Mouse (Mus musculus) hindbrain, postnatal 0 days (tissue): ENCODE measurements around the gene Relch. TPM values are rescaled to one million over a fixed set of nuclear protein-coding genes. Genes with fewer than 3 reads are reported as not detected.

ENCODE experiments used
- ATAC-seq: fragments of 200-750 bp; cut with Nextera tagmentation; 2 replicates; pipeline ENCODE4 v1.8.0; 2017; ENCODE audit warnings: mild to moderate bottlenecking, moderate TSS enrichment, moderate library complexity
- DNase-seq: peaks from one replicate; pipeline ENCODE4 v3.0.0-alpha.2; 2015; ENCODE audit warnings: low spot score
- H3K27ac ChIP-seq: fragments of 300-500 bp; sonication (generic); 2 replicates; pipeline ENCODE4 v1.5.1; 2014; ENCODE audit warnings: mild to moderate bottlenecking
- H3K27me3 ChIP-seq: fragments of 300-500 bp; sonication (generic); 2 replicates; pipeline ENCODE4 v1.6.1; 2014; ENCODE audit warnings: low read length, mixed read lengths; ENCODE audit not compliant: insufficient read depth
- H3K36me3 ChIP-seq: fragments of 300-500 bp; sonication (generic); 2 replicates; pipeline ENCODE4 v1.6.1; 2014; ENCODE audit warnings: low read length, mixed read lengths; ENCODE audit not compliant: insufficient read depth
- H3K4me1 ChIP-seq: fragments of 300-500 bp; sonication (generic); 2 replicates; pipeline ENCODE4 v1.6.1; 2014; ENCODE audit warnings: antibody characterized with exemption, low read length, mixed read lengths; ENCODE audit not compliant: insufficient read depth
- H3K4me2 ChIP-seq: fragments of 300-500 bp; sonication (generic); 2 replicates; pipeline ENCODE4 v1.6.1; 2014; ENCODE audit warnings: low read depth, mild to moderate bottlenecking, low read length, moderate library complexity, mixed read lengths
- H3K4me3 ChIP-seq: fragments of 300-500 bp; sonication (generic); 2 replicates; pipeline ENCODE4 v1.5.1; 2014; ENCODE audit warnings: low read length
- H3K9ac ChIP-seq: fragments of 300-500 bp; sonication (generic); replicated peaks from 2 replicates; pipeline ENCODE4 v1.6.1; 2014; ENCODE audit warnings: mild to moderate bottlenecking, low read length, moderate library complexity, mixed read lengths
- H3K9me3 ChIP-seq: fragments of 300-500 bp; sonication (generic); 2 replicates; pipeline ENCODE4 v1.6.1; 2016; ENCODE audit warnings: low read length, mixed read lengths
- CTCF ChIP-seq: IDR thresholded peaks from 2 replicates; pipeline ENCODE4 v1.5.1; 2016; ENCODE audit warnings: antibody characterized with exemption, control low read depth, low read depth
- whole genome bisulfite sequencing: fragments of 180-500 bp; shearing (Covaris S2); extraction: QIAGEN DNeasy Blood & Tissue Kit; methylation state at CpG from one replicate; pipeline ENCODE4 v1.1.7; 2014; 5-methylcytosine and 5-hydroxymethylcytosine counted together
- polyA plus RNA-seq: library from polyadenylated mRNA; unstranded; fragments of >200 nt; fragmentation: Nextera tagmentation; extraction: Ambion mirVana; gene quantifications from 2 replicates; pipeline ENCODE4 v1.2.1, GENCODE M21; 2015
- total RNA-seq: library from RNA; depleted of rRNA; stranded (reverse); fragments of >200 nt; gene quantifications from 2 replicates; pipeline ENCODE4 v1.2.3, GENCODE M21; 2014; rRNA removed

Gene Relch
- total and polyA plus RNA-seq, 2 experiments from 2014 or later = 47.8 to 82.8 TPM

GRCm38 (mm10) chr1:105790103-105790502 lies 126.4 kb downstream of the Relch start:
- DNase-seq (no peak), ATAC-seq (no peak)
- TF ChIP-seq CTCF = no peak
- 92% methylated on average over 3 of the region's 3 CpGs for WGBS
- Histone ChIP-seq H3K9ac (no peak overlapping the region), H3K36me3 (no peaks in the 10 kb centered on the region), H3K27me3 (no peaks in the 10 kb centered on the region), H3K4me3 (no peak overlapping the region), H3K9me3 (no peaks in the 10 kb centered on the region), H3K4me1 (no peaks in the 10 kb centered on the region), H3K27ac (no peak overlapping the region), H3K4me2 (no peak overlapping the region)

GRCm38 (mm10) chr1:105794670-105795069 lies 131.0 kb downstream of the Relch start:
- no peak overlapping the region for H3K4me3 ChIP-seq
- H3K4me1 ChIP-seq = no peaks in the 10 kb centered on the region
- ATAC-seq = no peak
- H3K4me2 ChIP-seq = no peak overlapping the region
- WGBS = 89% methylated on average over 6 of the region's 6 CpGs
- H3K9me3 ChIP-seq = no peaks in the 10 kb centered on the region; the same call in 1 of the 2 replicates
- H3K27ac ChIP-seq = no peak overlapping the region
- DNase-seq = no peak
- H3K36me3 ChIP-seq = no peaks in the 10 kb centered on the region
- no peak overlapping the region for H3K9ac ChIP-seq
- no peak for TF ChIP-seq CTCF
- no peaks in the 10 kb centered on the region for H3K27me3 ChIP-seq

GRCm38 (mm10) chr1:105795705-105796104 lies 132.0 kb downstream of the Relch start:
- Histone ChIP-seq H3K4me3 (no peak overlapping the region), H3K27me3 (no peaks in the 10 kb centered on the region), H3K9ac (no peak overlapping the region), H3K36me3 (no peaks in the 10 kb centered on the region), H3K9me3 (no peaks in the 10 kb centered on the region; the same call in 1 of the 2 replicates), H3K4me1 (no peaks in the 10 kb centered on the region), H3K27ac (no peak overlapping the region), H3K4me2 (no peak overlapping the region)
- ATAC-seq (no peak), DNase-seq (no peak)
- no peak for TF ChIP-seq CTCF
- 89% methylated on average over 4 of the region's 4 CpGs for WGBS

- WGBS = 89% methylated on average over 6 of the region's 6 CpGs
- Histone ChIP-seq H3K4me2 (no peak overlapping the region), H3K9me3 (no peaks in the 10 kb centered on the region), H3K9ac (no peak overlapping the region), H3K4me3 (no peak overlapping the region), H3K27ac (no peak overlapping the region), H3K4me1 (no peaks in the 10 kb centered on the region), H3K36me3 (no peaks in the 10 kb centered on the region), H3K27me3 (no peaks in the 10 kb centered on the region)
- ATAC-seq (no peak), DNase-seq (no peak)
- no peak for TF ChIP-seq CTCF
Measured at GRCm38 (mm10) chr1:105800570-105800969, 136.9 kb downstream of the Relch start.

GRCm38 (mm10) chr1:105801252-105801651 lies 137.6 kb downstream of the Relch start:
- TF ChIP-seq CTCF = no peak
- no peaks in the 10 kb centered on the region for H3K36me3 ChIP-seq
- no peaks in the 10 kb centered on the region for H3K4me1 ChIP-seq
- H3K27me3 ChIP-seq = no peaks in the 10 kb centered on the region
- no peak overlapping the region for H3K27ac ChIP-seq
- H3K9ac ChIP-seq = no peak overlapping the region
- DNase-seq (no peak), ATAC-seq (no peak)
- H3K9me3 ChIP-seq = no peaks in the 10 kb centered on the region
- H3K4me2 ChIP-seq = no peak overlapping the region
- H3K4me3 ChIP-seq = no peak overlapping the region

GRCm38 (mm10) chr1:105802941-105803340 lies 139.3 kb downstream of the Relch start:
- TF ChIP-seq CTCF = no peak
- 72% methylated on average over 6 of the region's 6 CpGs for WGBS
- no peak overlapping the region for H3K4me3 ChIP-seq
- ATAC-seq (no peak), DNase-seq (no peak)
- H3K9ac ChIP-seq = no peak overlapping the region
- H3K36me3 ChIP-seq = no peaks in the 10 kb centered on the region
- H3K27ac ChIP-seq = no peak overlapping the region
- no peaks in the 10 kb centered on the region for H3K4me1 ChIP-seq
- H3K4me2 ChIP-seq = no peak overlapping the region
- no peaks in the 10 kb centered on the region for H3K27me3 ChIP-seq
- H3K9me3 ChIP-seq = no peaks in the 10 kb centered on the region

GRCm38 (mm10) chr1:105804285-105804684 lies 140.6 kb downstream of the Relch start:
- Histone ChIP-seq H3K27me3 (no peaks in the 10 kb centered on the region), H3K4me3 (no peak overlapping the region), H3K4me2 (no peak overlapping the region), H3K9ac (no peak overlapping the region), H3K4me1 (no peaks in the 10 kb centered on the region), H3K9me3 (no peaks in the 10 kb centered on the region), H3K27ac (no peak overlapping the region), H3K36me3 (no peaks in the 10 kb centered on the region)
- DNase-seq (no peak), ATAC-seq (no peak)
- no peak for TF ChIP-seq CTCF
- 84% methylated on average over 3 of the region's 3 CpGs for WGBS

Other genes with a start within 250 kb of the Relch start
- gene Pign, start 184 bp upstream of the Relch start, total RNA-seq = 20.2 and 22.0 TPM in 2 replicates
- 7.1 and 8.4 TPM in 2 replicates for gene Pign, start 184 bp upstream of the Relch start, polyA plus RNA-seq
- 3.2 and 4.0 TPM in 2 replicates for gene Tnfrsf11a, start 116.9 kb downstream of the Relch start, total RNA-seq
- gene Tnfrsf11a, start 116.9 kb downstream of the Relch start, polyA plus RNA-seq = 1.1 and 1.2 TPM in 2 replicates